Mouse (Mus musculus): ENCODE measurements around the gene Sectm1b. TPM values are rescaled to one million over a fixed set of nuclear protein-coding genes. Genes with fewer than 3 reads are reported as not detected.

The Sectm1b gene
- total and polyA plus RNA-seq, 3 experiments = not detected

DNA sequence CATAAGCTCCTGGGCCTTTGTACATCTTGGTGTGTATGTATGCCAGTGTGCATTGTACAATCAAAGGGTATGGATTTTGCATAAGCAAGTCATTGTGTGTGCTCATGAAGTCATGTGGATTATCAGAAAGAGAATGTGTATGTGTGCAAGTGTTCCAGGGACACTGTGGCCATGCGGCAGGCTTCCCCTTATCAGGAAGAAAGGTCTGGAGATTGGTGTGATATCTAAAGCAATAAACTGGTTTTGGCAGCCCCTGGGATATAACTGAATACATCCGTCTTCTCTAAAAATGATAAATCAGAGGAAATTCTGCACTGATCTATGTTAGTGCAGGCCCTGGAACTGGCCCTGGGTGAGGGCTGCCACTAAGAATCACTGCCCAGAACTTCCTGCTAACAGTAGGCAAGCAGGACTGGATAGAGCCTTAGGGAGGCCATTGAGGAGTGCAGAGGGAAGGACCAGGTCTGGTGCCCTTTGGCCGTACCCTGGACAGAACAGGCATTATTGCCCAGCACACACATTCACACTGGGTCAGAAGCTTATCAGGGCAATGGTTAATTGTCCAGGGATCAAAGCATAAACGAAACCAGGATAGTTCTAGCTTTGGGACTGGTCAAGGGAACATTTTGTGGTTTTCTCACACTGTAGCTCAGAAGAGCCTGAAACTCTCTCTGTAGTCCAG is 37.9 kb upstream of the Sectm1b start:
- no peaks in the 10 kb centered on the region for H3K27me3 ChIP-seq (ENCODE audit: control insufficient read depth, insufficient read depth, low read length)
- DNase-seq = no peak
- H3K36me3 ChIP-seq (ENCODE audit: control insufficient read depth, insufficient read depth, low read length) = no peaks in the 10 kb centered on the region
- no peak overlapping the region for H3K27ac ChIP-seq
- no peak overlapping the region for H3K9ac ChIP-seq (ENCODE audit: low read depth, low read length)
- H3K79me2 ChIP-seq (replicated peaks; ENCODE audit: control insufficient read depth, insufficient read depth, low read length) = no peaks in the 10 kb centered on the region
- no peak overlapping the region for H3K4me3 ChIP-seq
- intact Hi-C loops (cut with DNase I) = no loop called here
- no peaks in the 10 kb centered on the region for H3K4me1 ChIP-seq (ENCODE audit: control insufficient read depth, insufficient read depth, low read length)
- WGBS = 71% methylated on average over 4 of the region's 4 CpGs
- TF ChIP-seq CTCF (IDR thresholded peaks at IDR 0.05) = no peak
- no peak for TF ChIP-seq POLR2A (IDR thresholded peaks at IDR 0.05; ENCODE audit: insufficient read depth, low read depth, low read length)
- no peak for TF ChIP-seq EP300 (IDR thresholded peaks at IDR 0.05; ENCODE audit: insufficient read depth, low read depth, low read length)

DNA sequence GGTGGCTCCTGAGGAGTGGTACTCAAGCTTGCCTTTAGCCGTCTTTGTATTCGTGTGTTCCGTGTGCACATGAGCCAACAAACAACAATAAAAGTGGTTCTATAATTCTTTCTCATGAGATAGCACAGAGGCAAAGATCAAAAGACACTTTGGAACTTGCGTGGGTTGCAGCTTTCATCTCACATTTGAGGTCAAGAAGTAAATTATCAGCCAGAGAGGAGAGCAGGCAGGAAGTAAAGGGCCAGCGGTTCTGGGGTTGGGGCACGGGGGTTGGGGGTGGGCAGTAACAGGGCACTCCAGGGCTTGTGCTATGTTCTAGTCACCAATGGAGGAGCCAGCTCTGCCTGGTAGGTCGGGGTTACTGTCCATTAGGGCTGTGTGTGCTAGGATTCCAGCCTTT is 37.3 kb upstream of the Sectm1b start:
- DNase-seq = no peak
- Histone ChIP-seq H3K36me3 (ENCODE audit: control insufficient read depth, insufficient read depth, low read length) (no peaks in the 10 kb centered on the region), H3K9ac (ENCODE audit: low read depth, low read length) (no peak overlapping the region), H3K27me3 (ENCODE audit: control insufficient read depth, insufficient read depth, low read length) (no peaks in the 10 kb centered on the region), H3K27ac (no peak overlapping the region), H3K4me1 (ENCODE audit: control insufficient read depth, insufficient read depth, low read length) (no peaks in the 10 kb centered on the region), H3K79me2 (replicated peaks; ENCODE audit: control insufficient read depth, insufficient read depth, low read length) (no peaks in the 10 kb centered on the region), H3K4me3 (no peak overlapping the region)
- intact Hi-C loops (cut with DNase I) = no loop called here
- TF ChIP-seq EP300 (IDR thresholded peaks at IDR 0.05; ENCODE audit: insufficient read depth, low read depth, low read length) = no peak
- TF ChIP-seq POLR2A (IDR thresholded peaks at IDR 0.05; ENCODE audit: insufficient read depth, low read depth, low read length) = no peak
- no peak for TF ChIP-seq CTCF (IDR thresholded peaks at IDR 0.05)
- 63% methylated on average over 7 of the region's 7 CpGs for WGBS

DNA sequence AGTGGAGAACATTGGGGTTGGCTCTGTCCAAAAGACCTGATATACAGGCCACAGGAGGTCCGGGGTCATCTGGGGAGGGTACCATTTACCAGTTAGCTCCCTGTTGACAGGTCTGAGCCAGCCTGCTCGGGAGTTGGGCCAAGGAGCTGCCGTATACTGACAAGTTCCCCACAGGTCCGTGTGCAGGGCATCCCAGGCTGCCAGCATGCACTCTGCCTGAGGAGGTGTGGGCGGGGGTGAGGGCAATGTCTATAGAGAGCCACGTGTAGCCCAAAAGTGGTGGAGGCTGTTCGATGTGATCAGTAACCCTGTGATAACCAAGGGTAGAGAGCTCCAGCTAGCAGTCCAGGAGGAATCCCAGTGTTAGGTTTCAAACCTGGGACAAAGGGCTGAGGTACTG is 36.4 kb upstream of the Sectm1b start:
- H3K79me2 ChIP-seq (replicated peaks; ENCODE audit: control insufficient read depth, insufficient read depth, low read length) = no peaks in the 10 kb centered on the region
- no peak for DNase-seq

DNA sequence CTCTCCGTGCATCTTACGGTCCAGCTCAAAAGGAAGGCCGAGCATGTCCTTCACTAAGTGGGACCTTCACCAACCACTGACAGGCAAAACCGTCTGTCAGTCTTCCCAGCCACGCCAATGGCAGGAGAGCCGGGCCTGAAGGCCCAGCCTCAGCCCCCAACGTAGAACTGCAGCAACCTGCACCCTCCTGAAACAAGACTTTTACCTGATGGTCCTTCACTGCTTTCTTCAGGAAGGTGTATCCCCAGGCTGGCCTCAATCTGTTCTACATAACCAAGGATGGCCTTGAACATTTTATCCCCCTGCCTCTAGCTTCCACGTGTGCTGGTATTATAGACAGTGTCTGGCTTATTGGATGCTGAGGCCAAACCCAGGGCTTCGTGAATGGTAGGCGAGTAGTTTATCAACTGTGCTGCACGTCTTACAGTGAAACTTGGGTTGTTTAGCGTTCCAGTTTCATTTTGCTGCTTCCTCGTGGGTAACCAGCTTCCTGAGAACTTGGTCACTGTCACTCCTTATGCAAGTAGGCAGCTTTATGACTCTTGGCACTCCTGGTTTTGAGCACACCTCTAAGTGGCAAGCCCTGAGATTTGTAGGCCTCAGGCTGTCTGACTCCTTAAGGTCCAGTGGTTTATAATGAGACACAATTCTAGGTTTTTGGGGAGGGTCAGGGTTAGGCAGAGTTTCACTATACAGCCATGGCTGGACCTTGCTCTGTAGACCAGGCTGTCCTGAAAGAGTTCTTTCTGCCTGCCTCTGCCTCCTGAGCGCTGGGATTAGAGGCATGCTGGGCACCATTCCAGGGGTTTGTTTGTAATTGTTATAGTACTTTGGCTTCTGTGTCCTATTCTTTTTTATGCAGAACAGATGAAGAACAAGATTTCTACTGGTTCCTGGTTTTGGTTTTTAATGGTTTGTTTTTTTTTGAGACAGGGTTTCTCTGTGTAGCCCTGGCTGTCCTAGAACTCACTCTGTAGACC is 29.5 kb upstream of the Sectm1b start:
- no peak for DNase-seq
- no peak for TF ChIP-seq POLR2A (IDR thresholded peaks at IDR 0.05; ENCODE audit: insufficient read depth, low read depth, low read length)
- TF ChIP-seq EP300 (IDR thresholded peaks at IDR 0.05; ENCODE audit: insufficient read depth, low read depth, low read length) = no peak
- TF ChIP-seq CTCF (IDR thresholded peaks at IDR 0.05) = no peak
- 90% methylated on average over 14 of the region's 14 CpGs for WGBS
- Histone ChIP-seq H3K36me3 (ENCODE audit: control insufficient read depth, insufficient read depth, low read length) (no peaks in the 10 kb centered on the region), H3K4me3 (no peak overlapping the region), H3K9ac (ENCODE audit: low read depth, low read length) (no peak overlapping the region), H3K4me1 (ENCODE audit: control insufficient read depth, insufficient read depth, low read length) (no peaks in the 10 kb centered on the region), H3K27me3 (ENCODE audit: control insufficient read depth, insufficient read depth, low read length) (no peaks in the 10 kb centered on the region), H3K79me2 (replicated peaks; ENCODE audit: control insufficient read depth, insufficient read depth, low read length) (no peaks in the 10 kb centered on the region), H3K27ac (no peak overlapping the region)
- intact Hi-C loops (cut with DNase I) = no loop called here

More for the DNA sequence above, 36.4 kb upstream of the Sectm1b start:
- TF ChIP-seq CTCF (IDR thresholded peaks at IDR 0.05) (no peak), POLR2A (IDR thresholded peaks at IDR 0.05; ENCODE audit: insufficient read depth, low read depth, low read length) (no peak), EP300 (IDR thresholded peaks at IDR 0.05; ENCODE audit: insufficient read depth, low read depth, low read length) (no peak)
- Histone ChIP-seq H3K4me1 (ENCODE audit: control insufficient read depth, insufficient read depth, low read length) (no peaks in the 10 kb centered on the region), H3K27me3 (ENCODE audit: control insufficient read depth, insufficient read depth, low read length) (no peaks in the 10 kb centered on the region), H3K27ac (no peak overlapping the region), H3K36me3 (ENCODE audit: control insufficient read depth, insufficient read depth, low read length) (no peaks in the 10 kb centered on the region), H3K9ac (ENCODE audit: low read depth, low read length) (no peak overlapping the region), H3K4me3 (no peak overlapping the region)
- intact Hi-C loops (cut with DNase I) = no loop called here
- 54% methylated on average over 7 of the region's 7 CpGs for WGBS

DNA sequence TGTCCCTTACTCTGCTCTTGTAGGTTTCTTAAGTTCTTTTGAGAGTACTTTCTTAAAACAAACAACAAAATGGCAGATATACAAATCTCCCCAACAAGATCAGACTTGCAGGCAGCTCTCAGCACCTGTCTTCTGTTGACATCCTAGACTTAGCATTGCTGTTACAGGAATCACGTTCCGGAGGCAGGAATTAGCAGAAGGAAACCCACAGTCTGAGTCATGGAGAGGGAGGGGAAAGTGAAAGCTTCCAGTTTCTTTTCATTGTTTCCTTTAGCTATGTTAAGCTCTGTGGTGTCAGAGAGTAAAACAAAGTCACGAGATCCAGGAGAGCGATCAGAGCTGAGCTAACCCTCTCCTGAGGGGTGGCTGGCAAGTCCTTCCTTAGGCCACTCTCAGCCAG is 27.6 kb upstream of the Sectm1b start:
- no peak for DNase-seq
- Histone ChIP-seq H3K27me3 (ENCODE audit: control insufficient read depth, insufficient read depth, low read length) (no peaks in the 10 kb centered on the region), H3K4me3 (no peak overlapping the region), H3K27ac (no peak overlapping the region), H3K79me2 (replicated peaks; ENCODE audit: control insufficient read depth, insufficient read depth, low read length) (no peaks in the 10 kb centered on the region), H3K4me1 (ENCODE audit: control insufficient read depth, insufficient read depth, low read length) (no peaks in the 10 kb centered on the region), H3K36me3 (ENCODE audit: control insufficient read depth, insufficient read depth, low read length) (no peaks in the 10 kb centered on the region), H3K9ac (ENCODE audit: low read depth, low read length) (no peak overlapping the region)
- TF ChIP-seq EP300 (IDR thresholded peaks at IDR 0.05; ENCODE audit: insufficient read depth, low read depth, low read length) (no peak), POLR2A (IDR thresholded peaks at IDR 0.05; ENCODE audit: insufficient read depth, low read depth, low read length) (no peak), CTCF (IDR thresholded peaks at IDR 0.05) (no peak)
- intact Hi-C loops (cut with DNase I) = no loop called here
- WGBS = 25% methylated on average over 4 of the region's 4 CpGs

Data from heart, adult 2 months (tissue).